Mouse (Mus musculus): ENCODE measurements around the gene Pramel3. TPM values are rescaled to one million over a fixed set of nuclear protein-coding genes. Genes with fewer than 3 reads are reported as not detected.
"Not testable (repeated sequence)": the region's sequence is repeated elsewhere in the genome, so short reads cannot be mapped to it uniquely, and the experiment has no call there.

Pramel3 gene
- total RNA-seq (2021): not detected
- long read RNA-seq, experiment 1: 0 reads
- long read RNA-seq, experiment 2: 0 reads

DNA sequence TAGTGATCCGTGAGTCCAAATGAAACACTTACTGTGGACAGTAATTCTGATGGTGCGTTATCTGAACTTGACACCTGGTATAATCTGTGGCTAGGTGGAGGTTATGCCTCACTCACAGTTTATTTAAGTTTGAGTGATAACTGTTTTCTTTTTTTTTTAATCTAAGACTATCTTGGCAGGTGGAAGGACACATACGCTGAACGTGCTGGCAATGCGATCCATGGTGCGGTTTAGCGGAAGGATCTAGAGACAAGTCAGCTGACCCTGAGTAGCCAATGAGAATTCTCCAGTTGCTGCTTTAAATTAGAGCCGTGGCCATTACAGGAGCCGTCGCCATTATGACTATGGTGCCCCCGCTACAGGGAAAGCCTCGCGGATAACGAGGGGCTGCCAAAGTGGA lies at the start of gene Pramel3:
Gene Pramel3 (plus strand): TSS at position 301 of the 400 bp plus-strand sequence.
- intact Hi-C loops (cut with DNase I); H3K27ac ChIP-seq; DNase-seq; H3K4me3 ChIP-seq: not testable (repeated sequence)

DNA sequence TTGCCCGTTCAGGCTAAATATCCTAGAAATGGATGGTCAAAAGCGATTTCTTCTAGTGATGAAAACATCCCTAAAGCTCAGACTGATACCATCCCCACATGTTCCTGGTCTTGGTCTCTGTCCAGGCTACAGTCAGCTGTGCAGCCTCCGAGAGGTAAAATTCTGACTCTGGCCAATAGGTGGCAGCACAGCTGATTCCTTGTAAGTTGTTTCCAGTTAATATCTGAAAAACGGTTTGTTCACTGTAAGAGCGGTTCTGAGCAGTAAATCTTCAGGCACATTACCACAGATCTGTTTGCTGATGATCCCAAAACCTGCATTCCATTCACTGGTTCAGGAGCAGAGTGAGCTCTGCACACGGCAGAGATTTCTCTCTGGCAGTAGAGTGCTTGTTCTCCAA lies 58.6 kb downstream of the Pramel3 start:
- intact Hi-C loops (cut with DNase I); H3K4me3 ChIP-seq; DNase-seq; H3K27ac ChIP-seq: not testable (repeated sequence)

DNA sequence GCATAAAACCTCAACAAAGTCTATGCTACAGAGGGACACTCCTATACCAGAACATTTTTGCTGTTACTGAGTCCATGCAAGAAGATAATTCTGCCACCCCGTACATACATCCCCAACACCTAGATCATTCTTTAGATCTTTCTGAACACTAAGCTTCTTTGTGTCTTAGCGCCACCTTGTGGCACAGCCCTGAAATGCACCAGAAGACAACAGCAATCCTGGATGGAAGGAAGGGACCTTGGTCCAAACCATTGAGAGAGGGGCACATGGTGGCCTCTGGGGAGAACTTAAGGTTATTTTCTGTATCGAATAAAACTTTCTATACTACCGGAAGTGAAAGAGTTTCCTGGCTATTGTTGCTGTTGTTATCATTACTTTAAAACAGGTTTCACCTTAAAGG lies 59.8 kb downstream of the Pramel3 start:
- intact Hi-C loops (cut with DNase I); DNase-seq: not testable (repeated sequence)

More for the DNA sequence above, 59.8 kb downstream of the Pramel3 start:
- not testable (repeated sequence) for H3K4me3 ChIP-seq, H3K27ac ChIP-seq

Other genes with a start within 250 kb of the Pramel3 start
- not detected for gene Gm15023, start 124.7 kb upstream of the Pramel3 start, total RNA-seq (2021)
- not detected for gene Tceal6, start 91.6 kb upstream of the Pramel3 start, total RNA-seq (2021)
- gene Gm5128, start 71.0 kb downstream of the Pramel3 start, total RNA-seq (2021): not detected
- gene Gm7903, start 131.5 kb downstream of the Pramel3 start, total RNA-seq (2021): not detected
- not detected for gene AV320801, start 192.3 kb downstream of the Pramel3 start, total RNA-seq (2021)